Mouse (Mus musculus): ENCODE measurements around the gene Gm11985.

Gm11985 gene

DNA sequence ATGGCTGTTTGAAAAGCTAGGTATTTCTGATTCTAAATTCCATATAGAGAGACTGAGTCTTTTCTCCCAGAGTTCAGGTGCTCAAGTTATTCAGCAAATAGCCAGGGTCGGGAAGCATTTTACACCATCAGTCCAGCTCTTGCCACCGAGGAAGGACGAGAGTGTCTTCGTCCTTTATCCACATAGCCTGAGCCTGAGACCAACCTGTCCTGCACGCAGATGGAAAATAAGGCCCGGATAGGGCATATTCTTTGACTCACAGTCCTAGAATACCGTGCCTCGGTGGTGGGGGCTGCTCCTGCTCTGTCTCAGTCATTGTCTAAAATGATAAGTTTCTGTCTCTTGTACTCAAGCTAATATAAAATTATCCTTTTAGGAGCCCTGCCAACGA, 12.0 kb upstream of the Gm11985 start:
- DNase-seq (ENCODE audit: low spot score in 2 of 2), result no peak

DNA sequence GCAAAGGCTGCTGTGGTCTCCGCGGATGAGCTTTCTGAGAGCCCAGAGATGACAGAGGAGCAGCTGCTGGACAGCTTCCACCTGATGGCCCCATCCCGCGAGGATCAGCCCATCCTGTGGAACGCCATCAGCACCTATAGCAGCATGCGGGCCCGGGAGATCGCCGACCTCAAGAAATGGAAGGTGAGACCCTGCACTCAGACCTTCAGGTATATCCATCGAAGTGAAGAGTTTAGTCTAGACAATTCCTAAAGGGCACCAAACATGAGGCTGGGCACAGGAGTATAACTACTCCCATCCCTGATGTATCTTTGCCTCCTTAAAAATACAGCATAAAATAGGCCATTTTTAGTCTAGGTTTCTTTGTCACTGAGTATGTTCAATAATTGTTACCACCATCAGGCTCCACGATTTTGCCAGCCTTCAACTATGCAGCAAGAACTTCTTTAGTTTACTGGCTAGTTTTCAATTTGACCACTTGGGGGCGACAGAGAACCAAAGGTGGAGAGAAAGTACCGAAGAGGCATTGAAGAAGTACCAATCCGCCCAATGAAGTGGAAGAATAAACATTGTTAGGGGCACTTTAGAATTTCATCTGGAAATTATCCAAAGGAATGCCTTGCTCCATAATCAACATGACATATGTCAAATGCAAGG, 11.5 kb upstream of the Gm11985 start:
- peak in 1 of 2 experiments; percentile 45 for DNase-seq (ENCODE audit: low spot score in 2 of 2)

GRCm38 (mm10) chr11:7198481-7199256, 10.3 kb upstream of the Gm11985 start:
- DNase-seq (ENCODE audit: low spot score in 2 of 2), result no peak

DNA sequence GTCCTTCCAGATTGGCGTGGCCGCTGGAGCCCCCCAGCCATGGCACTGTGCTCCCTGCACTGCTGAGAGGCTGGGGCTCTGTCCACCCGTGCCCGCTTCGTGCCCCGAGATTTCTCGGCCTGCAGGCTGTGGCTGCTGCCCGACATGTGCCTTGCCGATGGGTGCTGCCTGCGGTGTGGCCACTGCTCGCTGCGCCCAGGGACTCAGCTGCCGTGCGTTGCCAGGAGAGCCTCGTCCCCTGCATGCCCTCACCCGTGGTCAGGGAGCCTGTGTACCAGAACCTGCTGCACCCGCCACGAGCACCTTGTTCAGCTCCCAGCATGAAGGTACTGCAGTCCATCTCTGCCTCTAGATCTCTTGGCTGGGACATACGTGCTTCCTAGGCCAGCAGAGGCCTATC, 9.6 kb upstream of the Gm11985 start:
- no peak for DNase-seq (ENCODE audit: low spot score in 2 of 2)

GRCm38 (mm10) chr11:7197491-7197941, 9.1 kb upstream of the Gm11985 start, which contains the start of gene Igfbp1:
TSS of gene Igfbp1 (plus strand) at chr11:7197782.
- no peak for DNase-seq (ENCODE audit: low spot score in 2 of 2)

GRCm38 (mm10) chr11:7195312-7195685, 6.9 kb upstream of the Gm11985 start:
- no peak for DNase-seq (ENCODE audit: low spot score in 2 of 2)

GRCm38 (mm10) chr11:7194432-7195311, 6.3 kb upstream of the Gm11985 start:
- no peak for DNase-seq (ENCODE audit: low spot score in 2 of 2)

DNA sequence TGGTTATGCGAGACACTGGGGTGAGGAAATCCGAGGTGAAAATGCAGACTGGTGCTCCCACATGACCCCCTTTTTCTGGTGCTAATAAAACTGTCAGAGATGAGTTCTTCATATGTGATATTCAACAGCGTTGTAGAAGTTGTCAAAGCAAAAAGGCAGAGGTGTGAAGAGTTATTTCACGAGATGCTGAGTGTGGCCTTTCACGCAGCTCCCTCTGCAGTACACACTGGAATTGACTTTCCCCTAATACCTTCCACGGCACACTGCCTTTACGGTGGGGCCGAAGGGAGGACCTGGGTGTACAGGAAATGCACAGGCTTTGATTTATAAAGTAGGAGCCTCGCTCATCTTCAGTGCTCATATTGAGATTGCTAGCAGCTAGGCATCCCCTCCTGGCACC, 4.8 kb upstream of the Gm11985 start:
- no peak for DNase-seq (ENCODE audit: low spot score in 2 of 2)

DNA sequence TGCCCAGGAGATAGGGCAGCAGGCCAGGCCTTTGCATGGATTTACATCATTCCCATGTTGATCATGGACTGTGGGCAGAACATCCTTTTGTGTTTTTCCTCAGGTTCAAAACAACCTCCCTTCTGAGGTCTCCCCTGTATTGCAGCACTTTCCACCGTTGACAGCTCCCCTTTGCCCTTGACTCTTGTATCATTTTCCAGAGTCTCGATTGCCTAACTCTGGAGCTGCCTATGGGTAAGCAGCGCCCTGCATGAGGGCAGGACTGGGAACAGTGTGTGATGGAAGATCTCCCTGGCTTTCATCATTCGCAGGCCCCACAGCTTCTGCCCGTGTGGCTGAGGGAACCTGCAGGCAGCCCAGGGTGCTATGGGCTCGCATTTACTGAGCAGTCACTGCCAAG, 4.3 kb upstream of the Gm11985 start:
- DNase-seq (ENCODE audit: low spot score in 2 of 2), result no peak

GRCm38 (mm10) chr11:7187472-7187871, 897 bp downstream of the Gm11985 start:
- no peak for DNase-seq (ENCODE audit: low spot score in 2 of 2)

GRCm38 (mm10) chr11:7184420-7184819, 3.9 kb downstream of the Gm11985 start:
- DNase-seq (ENCODE audit: low spot score in 2 of 2), result no peak

DNA sequence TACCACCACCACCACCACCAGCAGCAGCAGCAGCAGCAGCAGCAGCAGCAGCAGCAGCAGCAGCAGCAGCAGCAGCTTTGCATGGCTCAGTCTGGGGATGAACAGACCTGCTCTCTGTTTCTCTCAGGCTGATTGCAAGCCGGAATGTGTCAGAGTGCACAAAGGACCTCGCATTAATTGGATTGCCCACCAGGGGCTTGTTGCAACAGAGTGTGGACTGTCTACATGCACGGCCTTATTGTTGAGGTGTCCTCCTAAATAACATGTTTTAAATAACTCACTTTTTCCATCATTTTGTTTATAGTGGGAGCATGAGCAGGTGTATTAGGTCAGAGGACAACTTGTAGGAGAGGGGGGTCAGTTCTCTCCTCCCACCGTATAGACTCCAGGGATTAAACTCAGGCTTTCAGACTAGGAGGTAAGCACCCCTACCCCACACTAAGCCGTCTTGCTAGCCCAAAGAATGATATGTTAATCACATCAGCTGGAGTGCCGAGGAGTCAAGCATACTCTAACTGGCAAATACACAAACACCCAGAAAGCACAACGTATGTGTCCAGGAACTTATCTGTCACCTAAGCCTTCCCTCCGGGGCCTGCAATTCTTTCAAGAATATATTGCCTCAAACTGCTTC, 5.8 kb downstream of the Gm11985 start:
- no peak for DNase-seq (ENCODE audit: low spot score in 2 of 2)

GRCm38 (mm10) chr11:7179276-7179675, 9.1 kb downstream of the Gm11985 start:
- no peak for DNase-seq (ENCODE audit: low spot score in 2 of 2)

- DNase-seq (ENCODE audit: low spot score in 2 of 2), result no peak
These were observed 9.6 kb downstream of the Gm11985 start for GRCm38 (mm10) chr11:7178724-7179123.

DNA sequence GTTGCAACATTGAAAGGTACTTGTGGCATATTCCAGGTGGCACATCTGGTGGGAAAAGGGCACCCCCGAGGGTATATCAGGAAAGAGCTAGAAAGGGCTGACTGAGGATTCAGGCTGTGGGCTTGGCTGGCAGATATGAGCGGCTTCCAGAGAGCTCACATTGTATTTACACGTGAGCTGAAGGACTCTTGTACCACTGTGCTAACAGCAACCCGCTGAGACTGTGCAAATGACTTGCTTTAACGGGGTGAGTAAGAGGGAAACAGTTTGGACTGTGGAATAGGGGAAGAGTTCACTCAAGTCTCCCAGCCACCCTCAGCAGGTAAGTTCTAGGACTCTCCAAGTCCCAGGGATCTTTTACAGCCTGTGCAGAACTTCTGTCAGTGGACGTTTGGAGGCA, 14.7 kb downstream of the Gm11985 start:
- DNase-seq (ENCODE audit: low spot score in 2 of 2), result no peak

DNA sequence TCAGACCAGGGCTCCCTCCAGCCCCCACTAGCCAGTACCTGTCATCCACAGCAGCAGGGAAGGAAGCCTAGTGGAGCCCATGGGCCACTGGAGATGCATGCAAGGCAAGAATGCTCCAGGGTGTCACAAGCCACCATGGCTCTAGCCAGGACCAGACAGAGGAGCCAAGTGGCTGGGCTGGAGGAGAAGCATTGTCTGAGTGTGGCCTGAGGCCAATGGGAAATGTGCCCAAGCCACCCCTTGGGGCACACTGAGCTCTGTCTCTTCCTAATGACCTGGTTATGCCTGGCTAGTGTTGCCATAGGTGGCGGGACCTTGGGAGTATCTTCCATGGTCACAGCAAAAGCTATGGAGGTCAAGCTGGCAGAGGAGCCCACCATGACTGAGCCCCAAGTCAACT, 18.7 kb downstream of the Gm11985 start:
- DNase-seq (ENCODE audit: low spot score in 2 of 2), result no peak

GRCm38 (mm10) chr11:7164416-7164815, 24.0 kb downstream of the Gm11985 start:
- DNase-seq (ENCODE audit: low spot score in 2 of 2), result no peak

- DNase-seq (ENCODE audit: low spot score in 2 of 2), result no peak
These were observed 26.7 kb downstream of the Gm11985 start for GRCm38 (mm10) chr11:7161502-7162174.

- DNase-seq (ENCODE audit: low spot score in 2 of 2), result no peak
These were observed 27.7 kb downstream of the Gm11985 start for GRCm38 (mm10) chr11:7160637-7161101.

GRCm38 (mm10) chr11:7160146-7160545, 28.2 kb downstream of the Gm11985 start:
- no peak for DNase-seq (ENCODE audit: low spot score in 2 of 2)

DNA sequence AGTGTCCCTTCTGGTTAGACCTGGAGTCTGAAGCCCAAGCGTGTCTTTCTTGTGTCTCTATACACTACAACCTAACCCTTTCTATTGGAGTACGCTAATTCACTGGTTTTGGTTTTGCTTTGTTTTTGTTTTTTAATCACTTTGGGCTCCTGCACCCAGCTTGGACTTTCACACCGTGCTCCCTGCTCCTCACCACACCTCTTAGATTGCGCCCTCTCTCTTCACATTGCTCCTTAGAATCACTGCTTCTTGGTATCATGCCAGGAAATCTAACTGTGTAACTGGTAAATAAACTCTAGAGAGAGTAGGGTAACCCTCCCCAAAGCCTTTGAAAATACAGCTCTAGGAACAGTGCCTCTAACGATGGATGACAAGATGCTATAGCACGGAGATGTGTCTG, 30.2 kb downstream of the Gm11985 start:
- DNase-seq (ENCODE audit: low spot score in 2 of 2), result no peak

Data from frontal cortex, postnatal 25 days (tissue).